Mouse (Mus musculus): ENCODE data around the gene Lin37. TPM values are rescaled to one million over a fixed set of nuclear protein-coding genes. Genes with fewer than 3 reads are reported as not detected.

Lin37 gene
- polyA plus RNA-seq, 1 experiment, result 36.5 TPM

- DNase-seq (ENCODE audit: low spot score), result peak; percentile 85
Observed at GRCm38 (mm10) chr7:30552102-30553020, 7.3 kb downstream of the Lin37 start, which contains the start of the genes Hspb6 and Proser3. Hspb6 (plus strand) TSS chr7:30552178. Proser3 (minus strand) TSS chr7:30552299.

DNA sequence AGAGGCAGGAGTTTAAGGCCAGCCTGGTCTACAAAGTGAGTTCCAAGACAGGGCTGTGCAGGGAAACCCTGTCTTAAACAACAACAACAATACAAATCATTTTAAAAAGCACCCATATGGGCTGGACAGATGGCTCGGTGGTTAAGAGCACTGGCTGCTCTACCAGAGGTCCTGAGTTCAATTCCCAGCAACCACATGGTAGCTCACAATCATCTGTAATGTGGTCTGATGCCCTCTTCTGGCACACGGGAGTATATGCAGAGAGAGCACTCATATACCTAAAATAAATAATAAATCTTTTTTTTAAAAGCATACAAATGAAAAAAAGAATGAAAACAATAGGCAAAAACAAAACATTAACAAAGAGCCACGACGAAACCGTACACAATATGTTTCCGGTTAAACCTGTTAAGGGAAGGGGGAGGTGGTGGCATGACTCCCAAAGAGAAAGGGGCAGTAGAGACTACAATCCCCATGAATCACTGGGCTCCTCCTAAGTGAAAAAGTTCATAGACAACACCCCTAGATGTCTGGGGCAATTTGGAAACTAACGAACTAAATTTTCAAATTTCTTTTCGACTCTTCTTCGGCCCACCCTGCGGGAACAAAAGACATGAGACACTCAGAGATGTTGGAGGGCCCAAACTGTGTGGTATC is 8.1 kb downstream of the Lin37 start:
- no peak for DNase-seq (ENCODE audit: low spot score)

GRCm38 (mm10) chr7:30550603-30551002 is 9.0 kb downstream of the Lin37 start:
- DNase-seq (ENCODE audit: low spot score), result no peak

- no peak for DNase-seq (ENCODE audit: low spot score)
Observed at GRCm38 (mm10) chr7:30549880-30550279, 9.8 kb downstream of the Lin37 start.

- no peak for DNase-seq (ENCODE audit: low spot score)
Observed at GRCm38 (mm10) chr7:30544327-30544726, 15.3 kb downstream of the Lin37 start.

DNA sequence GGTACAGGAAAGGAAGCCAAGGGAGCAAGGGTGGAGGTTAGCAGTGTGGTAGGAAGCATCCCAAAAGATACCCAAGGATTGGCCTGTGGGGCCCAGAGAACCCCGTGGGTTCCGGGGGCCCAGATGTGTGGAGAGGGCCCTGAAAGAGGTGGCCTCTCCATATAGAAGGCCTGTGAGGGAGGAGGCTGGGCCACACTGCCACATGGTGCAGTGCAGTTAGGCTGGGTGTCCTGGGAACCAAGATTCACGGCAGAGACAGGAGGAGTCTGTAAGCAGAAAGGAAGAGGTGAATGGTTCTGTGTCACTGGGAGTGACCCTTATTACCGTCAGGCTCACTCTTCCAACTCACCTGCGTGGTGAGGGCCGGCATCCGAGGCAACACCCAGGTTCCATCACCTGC is 19.1 kb downstream of the Lin37 start:
- DNase-seq (ENCODE audit: low spot score), result no peak

DNA sequence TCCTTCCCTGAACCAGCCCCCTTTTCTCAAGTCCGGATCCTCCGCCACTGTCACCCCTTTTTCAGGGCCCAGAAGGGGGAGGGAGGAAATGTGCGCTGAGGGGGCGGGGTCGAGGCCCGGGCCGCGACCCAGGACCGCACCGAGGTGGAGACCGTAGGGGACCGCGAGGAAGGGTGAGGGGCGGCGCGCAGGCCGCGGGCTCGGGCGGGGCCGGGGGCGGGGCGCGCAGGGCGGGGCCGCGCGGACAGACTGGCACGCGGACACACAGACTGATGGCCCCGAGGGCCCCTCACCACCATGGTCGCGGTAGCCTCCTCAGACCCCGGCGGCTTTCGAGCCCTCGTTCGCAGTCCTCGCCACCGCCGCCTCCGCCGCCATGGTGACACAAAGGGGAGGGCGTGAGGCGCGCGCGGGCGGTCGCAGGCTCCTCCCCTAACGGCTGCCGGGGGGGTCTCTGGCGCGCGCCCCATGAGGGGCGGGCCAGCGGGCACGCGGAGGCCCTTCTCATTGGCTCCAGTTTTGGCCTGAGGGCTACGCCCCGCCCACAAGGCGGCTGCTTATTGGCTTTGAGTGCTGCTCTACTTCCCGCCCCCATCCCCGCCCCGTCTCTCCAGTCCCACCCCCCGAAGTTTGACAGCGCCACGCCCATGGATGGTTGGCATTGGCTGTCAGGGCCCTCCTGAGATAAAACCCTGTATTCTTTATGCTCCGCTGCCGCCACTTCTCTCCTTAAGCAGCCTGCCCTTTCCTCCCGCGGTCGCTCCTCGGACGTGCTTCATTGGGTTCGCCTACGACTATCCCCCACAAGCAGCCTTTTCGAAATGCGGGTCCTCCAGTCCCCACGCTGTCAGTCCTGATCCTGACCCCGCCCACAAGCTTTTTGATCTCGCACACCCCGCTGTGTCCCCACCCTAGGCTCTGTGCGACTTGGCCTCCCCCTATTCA is 24.7 kb downstream of the Lin37 start, which contains the start of gene Arhgap33:
Gene Arhgap33 (minus strand): TSS at position 428 of the 945 bp plus-strand sequence.
- peak; percentile 86 for DNase-seq (ENCODE audit: low spot score)

GRCm38 (mm10) chr7:30533941-30534632 is 25.6 kb downstream of the Lin37 start:
- DNase-seq (ENCODE audit: low spot score), result no peak

DNA sequence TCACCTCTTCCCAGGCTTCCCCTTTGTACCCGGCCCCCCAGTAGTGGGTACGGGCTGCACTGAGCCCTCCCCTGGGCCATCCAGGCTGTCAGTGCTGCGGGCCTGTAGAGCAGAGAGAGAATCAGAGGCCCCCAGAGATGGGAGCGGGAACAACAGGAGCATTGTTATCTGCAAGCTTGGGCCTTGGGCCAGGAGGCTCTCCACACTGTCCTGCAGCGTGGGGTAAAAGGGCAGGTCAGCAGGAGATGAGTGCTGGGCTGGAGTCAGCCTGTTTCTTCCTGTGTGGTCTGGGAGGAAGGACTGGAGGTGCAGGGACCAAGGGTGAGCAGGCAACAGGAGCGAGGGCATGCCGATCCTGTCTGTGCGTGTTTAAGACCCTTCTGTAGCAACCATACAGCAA is 26.7 kb downstream of the Lin37 start:
- DNase-seq (ENCODE audit: low spot score), result no peak

DNA sequence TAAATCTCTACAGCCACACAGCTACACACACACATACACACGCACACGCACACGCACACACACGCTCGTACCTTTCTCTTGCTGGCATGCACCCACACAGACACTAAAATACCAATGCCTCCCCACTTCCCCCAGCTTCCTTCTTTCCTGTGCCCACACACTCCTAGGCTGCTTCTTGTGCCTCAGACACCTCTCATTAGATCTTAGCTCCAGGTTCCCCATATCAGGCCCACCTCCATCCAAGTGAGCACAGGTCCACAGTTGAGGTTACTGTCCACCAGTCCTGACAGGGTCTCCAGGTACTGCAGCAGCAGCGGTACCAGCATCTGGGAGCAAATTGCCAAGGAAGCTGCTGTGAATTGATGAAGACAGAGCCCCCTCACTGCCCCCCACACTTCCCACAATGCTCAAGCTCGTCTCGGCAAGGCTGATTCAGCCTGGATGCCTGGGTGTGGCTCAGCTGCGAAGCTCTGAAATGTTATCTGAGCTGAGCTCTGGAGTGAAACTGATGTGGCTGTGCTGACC is 28.3 kb downstream of the Lin37 start:
- no peak for DNase-seq (ENCODE audit: low spot score)

DNA sequence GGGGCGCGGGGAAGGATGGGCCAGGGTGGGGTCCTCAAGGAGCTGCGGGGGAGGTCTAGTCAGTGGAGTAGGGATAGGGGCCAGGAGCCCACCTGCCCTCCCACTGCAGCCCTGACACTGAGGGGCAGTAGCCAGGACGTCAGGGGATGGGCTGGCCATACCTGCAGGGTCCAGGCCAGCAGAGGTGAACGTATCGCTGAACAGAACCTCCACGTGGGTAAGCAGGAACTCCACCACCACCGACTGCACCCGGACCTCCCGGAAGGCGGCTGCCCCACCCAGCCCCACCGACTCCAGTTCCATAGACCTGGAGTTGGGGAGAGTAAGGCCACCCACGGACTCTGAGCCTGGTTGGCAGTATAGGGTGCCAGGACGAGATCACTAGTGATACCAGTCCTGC is 32.7 kb downstream of the Lin37 start:
- no peak for DNase-seq (ENCODE audit: low spot score)

- no peak for DNase-seq (ENCODE audit: low spot score)
Observed at GRCm38 (mm10) chr7:30526399-30526798, 33.2 kb downstream of the Lin37 start.

DNA sequence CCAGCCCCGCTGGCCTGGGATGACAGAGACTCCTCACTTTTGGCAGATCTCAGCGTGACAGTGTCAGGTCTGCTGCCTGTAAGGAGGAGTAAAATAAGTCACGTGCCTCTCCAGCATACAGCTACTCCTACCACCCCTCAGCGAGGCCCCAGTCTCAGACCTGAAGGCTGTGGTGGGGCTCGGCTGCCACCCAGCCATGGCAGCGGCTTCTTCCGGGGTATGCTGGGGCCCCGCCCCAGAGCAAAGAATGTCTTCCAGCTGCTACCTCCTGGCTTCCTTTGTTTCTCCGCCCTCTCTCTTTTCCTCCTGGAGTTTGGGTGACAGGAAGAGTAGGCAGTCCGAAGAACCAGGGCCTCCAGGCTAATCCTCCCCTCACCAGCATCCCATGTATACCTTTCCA is 33.7 kb downstream of the Lin37 start:
- no peak for DNase-seq (ENCODE audit: low spot score)

GRCm38 (mm10) chr7:30524487-30524886 is 35.2 kb downstream of the Lin37 start:
- DNase-seq (ENCODE audit: low spot score), result no peak

- no peak for DNase-seq (ENCODE audit: low spot score)
Observed at GRCm38 (mm10) chr7:30522871-30523270, 36.8 kb downstream of the Lin37 start.

DNA sequence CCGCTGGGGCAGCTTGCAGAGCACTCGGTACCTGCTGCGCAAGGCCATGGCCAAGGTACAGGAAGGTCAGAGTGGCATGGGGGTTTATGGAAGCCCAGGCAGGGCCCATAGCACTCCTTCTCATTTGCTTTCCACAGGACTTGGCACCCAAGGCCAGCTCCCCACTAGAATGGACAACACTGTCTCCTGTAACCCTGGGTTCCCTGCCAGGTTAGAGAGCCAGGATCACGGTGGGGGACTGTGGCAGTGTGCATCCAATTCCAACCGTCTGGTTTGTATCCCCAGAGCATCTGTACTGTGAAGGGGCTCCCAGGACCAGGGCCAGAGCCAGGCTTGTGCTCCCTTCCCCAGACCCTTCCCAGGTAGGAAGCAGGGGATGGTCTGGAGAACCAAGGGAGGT is 38.8 kb downstream of the Lin37 start:
- DNase-seq (ENCODE audit: low spot score), result no peak

DNA sequence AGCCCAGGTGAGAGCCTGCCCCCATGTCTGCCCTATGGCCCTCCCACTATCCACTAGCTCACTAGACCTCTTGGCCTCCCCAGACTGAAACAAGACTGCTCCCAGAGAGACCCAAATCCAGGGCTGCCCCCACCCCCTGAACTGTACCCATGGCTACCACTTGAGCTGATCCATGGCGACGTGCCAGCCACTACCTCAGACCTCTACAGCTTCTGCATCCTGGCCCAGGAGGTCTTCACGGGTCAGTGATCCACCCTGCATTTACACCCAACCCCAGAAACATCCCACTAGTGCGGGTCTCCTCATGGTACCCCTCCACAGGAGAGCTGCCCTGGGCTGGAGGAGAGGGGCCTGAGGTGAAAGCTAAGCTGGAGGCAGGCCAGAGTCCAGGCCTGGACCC is 39.2 kb downstream of the Lin37 start:
- DNase-seq (ENCODE audit: low spot score), result no peak

DNA sequence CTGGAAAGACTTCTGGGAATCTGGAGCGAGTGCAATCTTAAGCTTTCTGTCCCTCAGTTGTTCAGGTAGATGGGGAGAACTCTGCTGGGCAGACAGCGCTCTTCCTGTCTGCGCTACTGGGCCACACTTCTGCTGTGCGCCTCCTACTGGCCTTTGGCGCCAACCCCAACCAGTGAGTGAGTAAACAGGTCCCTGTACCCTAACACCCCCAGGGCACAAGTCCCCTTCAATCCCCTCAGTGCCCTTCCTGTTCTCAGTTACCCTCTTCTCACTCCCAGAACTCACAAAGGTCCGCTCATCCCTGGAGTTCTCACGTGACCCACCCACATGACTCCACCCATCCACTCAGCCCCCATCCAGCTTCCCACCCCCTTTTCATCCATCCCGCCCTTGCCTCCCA is 41.3 kb downstream of the Lin37 start:
- no peak for DNase-seq (ENCODE audit: low spot score)

- DNase-seq (ENCODE audit: low spot score), result no peak
Observed at GRCm38 (mm10) chr7:30515003-30515760, 44.5 kb downstream of the Lin37 start.

- no peak for DNase-seq (ENCODE audit: low spot score)
Observed at GRCm38 (mm10) chr7:30508061-30508460, 51.6 kb downstream of the Lin37 start.
